Mouse (Mus musculus) embryonic facial prominence, embryonic 13.5 days (tissue): ENCODE results near the gene Syt13. TPM values are rescaled to one million over a fixed set of nuclear protein-coding genes. Genes with fewer than 3 reads are reported as not detected.

Source experiments
- ATAC-seq: fragments of 200-750 bp; cut with Nextera tagmentation; 2 replicates; pipeline ENCODE4 v1.8.0; 2017; ENCODE audit warnings: low read depth; ENCODE audit not compliant: insufficient number of reproducible peaks, insufficient read depth, low FRiP score, low TSS enrichment
- H3K27ac ChIP-seq: fragments of 300-500 bp; sonication (generic); 2 replicates; pipeline ENCODE4 v1.5.1; 2015; ENCODE audit warnings: moderate library complexity, mild to moderate bottlenecking, inconsistent platforms
- H3K27me3 ChIP-seq: fragments of 300-500 bp; sonication (generic); 2 replicates; pipeline ENCODE4 v1.6.1; 2015; ENCODE audit warnings: mild to moderate bottlenecking, inconsistent platforms
- H3K36me3 ChIP-seq: fragments of 300-500 bp; sonication (generic); 2 replicates; pipeline ENCODE4 v1.6.1; 2015; ENCODE audit warnings: mild to moderate bottlenecking, inconsistent platforms
- H3K4me1 ChIP-seq: fragments of 300-500 bp; sonication (generic); 2 replicates; pipeline ENCODE4 v1.6.1; 2015; ENCODE audit warnings: inconsistent platforms
- H3K4me2 ChIP-seq: fragments of 300-500 bp; sonication (generic); 2 replicates; pipeline ENCODE4 v1.6.1; 2015; ENCODE audit warnings: moderate library complexity, mild to moderate bottlenecking, inconsistent platforms
- H3K4me3 ChIP-seq: fragments of 300-500 bp; sonication (generic); 2 replicates; pipeline ENCODE4 v1.5.1; 2015; ENCODE audit warnings: mild to moderate bottlenecking, inconsistent platforms
- H3K9ac ChIP-seq: fragments of 300-500 bp; sonication (generic); 2 replicates; pipeline ENCODE4 v1.6.1; 2015; ENCODE audit warnings: mild to moderate bottlenecking, inconsistent platforms
- H3K9me3 ChIP-seq: fragments of 300-500 bp; sonication (generic); 2 replicates; pipeline ENCODE4 v1.6.1; 2016; ENCODE audit warnings: inconsistent platforms
- WGBS: fragments of 180-500 bp; shearing (Covaris S2); methylation state at CpG from one replicate; pipeline ENCODE4 v1.1.7; 2015; ENCODE audit warnings: mixed read lengths; 5-methylcytosine and 5-hydroxymethylcytosine counted together
- polyA plus RNA-seq: library from polyadenylated mRNA; unstranded; fragments of >200 nt; fragmentation: Nextera tagmentation; extraction: Ambion mirVana; gene quantifications from 2 replicates; pipeline ENCODE4 v1.2.1, GENCODE M21; 2015

Gene Syt13
- polyA plus RNA-seq, 1 experiment from 2014 or later = 4.2 TPM

GRCm38 (mm10) chr2:92931061-92931460, 16.2 kb downstream of the Syt13 start:
- WGBS = 80% methylated on average over 7 of the region's 7 CpGs
- H3K9me3 ChIP-seq = no peaks in the 10 kb centered on the region
- no peaks in the 10 kb centered on the region for H3K27me3 ChIP-seq
- no peak for ATAC-seq
- H3K4me1 ChIP-seq = peaks cover 15% of the 10 kb centered on the region
- no peak overlapping the region for H3K27ac ChIP-seq
- H3K9ac ChIP-seq = no peak overlapping the region
- H3K4me3 ChIP-seq = no peak overlapping the region
- no peaks in the 10 kb centered on the region for H3K36me3 ChIP-seq
- H3K4me2 ChIP-seq = no peak overlapping the region

- no peaks in the 10 kb centered on the region for H3K27me3 ChIP-seq
- no peak for ATAC-seq
- H3K9me3 ChIP-seq = no peaks in the 10 kb centered on the region
- WGBS = 84% methylated on average over 6 of the region's 6 CpGs
- H3K4me3 ChIP-seq = no peak overlapping the region
- H3K4me2 ChIP-seq = no peak overlapping the region
- H3K9ac ChIP-seq = no peak overlapping the region
- H3K27ac ChIP-seq = no peak overlapping the region
- H3K36me3 ChIP-seq = no peaks in the 10 kb centered on the region
- H3K4me1 ChIP-seq = peaks cover 15% of the 10 kb centered on the region
Observed at GRCm38 (mm10) chr2:92933379-92933778, 18.5 kb downstream of the Syt13 start.

GRCm38 (mm10) chr2:92934312-92934982, 19.5 kb downstream of the Syt13 start:
- Histone ChIP-seq H3K9me3 (no peaks in the 10 kb centered on the region), H3K27me3 (no peaks in the 10 kb centered on the region), H3K4me1 (peaks cover 15% of the 10 kb centered on the region), H3K4me2 (no peak overlapping the region), H3K27ac (no peak overlapping the region), H3K9ac (no peak overlapping the region), H3K36me3 (no peaks in the 10 kb centered on the region), H3K4me3 (no peak overlapping the region)
- ATAC-seq = no peak
- WGBS = 16% methylated on average over 10 of the region's 10 CpGs

GRCm38 (mm10) chr2:92935483-92935882, 20.6 kb downstream of the Syt13 start:
- no peaks in the 10 kb centered on the region for H3K9me3 ChIP-seq

GRCm38 (mm10) chr2:92938063-92938462, 23.2 kb downstream of the Syt13 start:
- no peak for ATAC-seq
- peaks cover 12% of the 10 kb centered on the region for H3K4me1 ChIP-seq
- no peaks in the 10 kb centered on the region for H3K36me3 ChIP-seq
- 0 out of 2 replicates have a peak, but pooled peaks cover 3% of the 10 kb centered on the region for H3K27me3 ChIP-seq
- 91% methylated on average over 5 of the region's 5 CpGs for WGBS
- H3K9me3 ChIP-seq = no peaks in the 10 kb centered on the region
- no peak overlapping the region for H3K4me2 ChIP-seq
- no peak overlapping the region for H3K9ac ChIP-seq
- H3K27ac ChIP-seq = no peak overlapping the region
- H3K4me3 ChIP-seq = no peak overlapping the region

More at GRCm38 (mm10) chr2:92935483-92935882, 20.6 kb downstream of the Syt13 start:
- Histone ChIP-seq H3K4me2 (no peak overlapping the region), H3K4me1 (peaks cover 15% of the 10 kb centered on the region), H3K27me3 (no peaks in the 10 kb centered on the region), H3K27ac (no peak overlapping the region), H3K36me3 (no peaks in the 10 kb centered on the region), H3K4me3 (no peak overlapping the region), H3K9ac (no peak overlapping the region)
- WGBS = 65% methylated on average over 3 of the region's 3 CpGs
- ATAC-seq = no peak

- WGBS = 90% methylated on average over 7 of the region's 7 CpGs
- Histone ChIP-seq H3K27me3 (0 out of 2 replicates have a peak, but pooled peaks cover 3% of the 10 kb centered on the region), H3K4me2 (no peak overlapping the region), H3K4me1 (peaks cover 11% of the 10 kb centered on the region), H3K4me3 (no peak overlapping the region), H3K36me3 (no peaks in the 10 kb centered on the region), H3K27ac (no peak overlapping the region), H3K9ac (no peak overlapping the region), H3K9me3 (no peaks in the 10 kb centered on the region)
- ATAC-seq = no peak
Observed at GRCm38 (mm10) chr2:92938827-92939226, 23.9 kb downstream of the Syt13 start.

GRCm38 (mm10) chr2:92940963-92941362, 26.1 kb downstream of the Syt13 start:
- H3K36me3 ChIP-seq = no peaks in the 10 kb centered on the region
- peaks cover 3% of the 10 kb centered on the region; the same call in 1 of the 2 replicates for H3K27me3 ChIP-seq
- 83% methylated on average over 9 of the region's 9 CpGs for WGBS
- no peak overlapping the region for H3K9ac ChIP-seq
- no peak overlapping the region for H3K4me2 ChIP-seq
- H3K4me1 ChIP-seq = no peaks in the 10 kb centered on the region
- no peak overlapping the region for H3K27ac ChIP-seq
- ATAC-seq = no peak
- no peak overlapping the region for H3K4me3 ChIP-seq
- H3K9me3 ChIP-seq = no peaks in the 10 kb centered on the region

GRCm38 (mm10) chr2:92941463-92941862, 26.6 kb downstream of the Syt13 start:
- Histone ChIP-seq H3K27me3 (peaks cover 3% of the 10 kb centered on the region; the same call in 1 of the 2 replicates), H3K4me3 (no peak overlapping the region), H3K9me3 (no peaks in the 10 kb centered on the region), H3K4me1 (no peaks in the 10 kb centered on the region), H3K27ac (no peak overlapping the region), H3K4me2 (no peak overlapping the region), H3K9ac (no peak overlapping the region), H3K36me3 (no peaks in the 10 kb centered on the region)
- ATAC-seq = no peak
- 83% methylated on average over 3 of the region's 3 CpGs for WGBS

- Histone ChIP-seq H3K27me3 (peaks cover 3% of the 10 kb centered on the region; the same call in 1 of the 2 replicates), H3K4me3 (no peak overlapping the region), H3K36me3 (no peaks in the 10 kb centered on the region), H3K9ac (no peak overlapping the region), H3K4me1 (peaks cover 12% of the 10 kb centered on the region), H3K27ac (no peak overlapping the region), H3K4me2 (no peak overlapping the region), H3K9me3 (no peaks in the 10 kb centered on the region)
- ATAC-seq = no peak
- 87% methylated on average over 3 of the region's 3 CpGs for WGBS
Observed at GRCm38 (mm10) chr2:92943406-92943805, 28.5 kb downstream of the Syt13 start.

- Histone ChIP-seq H3K9ac (no peak overlapping the region), H3K27me3 (peaks cover 3% of the 10 kb centered on the region; the same call in 1 of the 2 replicates), H3K27ac (no peak overlapping the region), H3K4me1 (peaks cover 21% of the 10 kb centered on the region), H3K4me3 (no peak overlapping the region), H3K9me3 (no peaks in the 10 kb centered on the region), H3K4me2 (no peak overlapping the region), H3K36me3 (no peaks in the 10 kb centered on the region)
- ATAC-seq = no peak
- WGBS = 93% methylated on average over 3 of the region's 3 CpGs
Observed at GRCm38 (mm10) chr2:92944356-92944755, 29.5 kb downstream of the Syt13 start.

GRCm38 (mm10) chr2:92945125-92945746, 30.3 kb downstream of the Syt13 start:
- no peaks in the 10 kb centered on the region for H3K9me3 ChIP-seq
- no peak overlapping the region for H3K27ac ChIP-seq
- H3K4me3 ChIP-seq = no peak overlapping the region
- 89% methylated on average over 11 of the region's 11 CpGs for WGBS
- H3K4me2 ChIP-seq = no peak overlapping the region
- peaks cover 3% of the 10 kb centered on the region; the same call in 1 of the 2 replicates for H3K27me3 ChIP-seq
- no peaks in the 10 kb centered on the region for H3K36me3 ChIP-seq
- no peak for ATAC-seq
- peaks cover 21% of the 10 kb centered on the region for H3K4me1 ChIP-seq
- no peak overlapping the region for H3K9ac ChIP-seq
